Mouse (Mus musculus) left cerebral cortex, adult 11 months (tissue): ENCODE measurements around the gene Asb1.

Experiments
- DNase-seq: peaks from one replicate; pipeline ENCODE4 v3.0.0; 2022; ENCODE audit warnings: low spot score

Asb1 gene

GRCm38 (mm10) chr1:91545226-91545625, 4.9 kb downstream of the Asb1 start:
- no peak for DNase-seq

DNA sequence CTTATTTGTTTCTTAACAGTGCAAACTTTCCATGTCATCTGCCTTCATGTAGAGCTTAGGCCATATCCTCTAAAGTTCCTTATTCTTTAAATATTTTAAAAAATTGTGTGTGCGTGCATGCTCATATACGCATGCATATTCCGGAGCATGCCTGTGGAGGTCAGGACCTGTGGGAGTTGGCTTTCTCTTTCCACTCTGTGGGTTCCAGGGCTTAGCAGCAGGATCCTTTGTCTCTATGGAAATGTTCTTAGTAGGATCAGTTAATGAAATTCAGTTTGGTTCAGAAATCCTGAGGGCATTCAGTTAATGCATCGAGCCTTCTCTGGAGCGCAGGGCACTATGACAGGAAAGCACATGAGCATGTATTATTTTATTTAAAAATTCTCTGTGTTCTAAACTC, 7.2 kb downstream of the Asb1 start:
- no peak for DNase-seq

DNA sequence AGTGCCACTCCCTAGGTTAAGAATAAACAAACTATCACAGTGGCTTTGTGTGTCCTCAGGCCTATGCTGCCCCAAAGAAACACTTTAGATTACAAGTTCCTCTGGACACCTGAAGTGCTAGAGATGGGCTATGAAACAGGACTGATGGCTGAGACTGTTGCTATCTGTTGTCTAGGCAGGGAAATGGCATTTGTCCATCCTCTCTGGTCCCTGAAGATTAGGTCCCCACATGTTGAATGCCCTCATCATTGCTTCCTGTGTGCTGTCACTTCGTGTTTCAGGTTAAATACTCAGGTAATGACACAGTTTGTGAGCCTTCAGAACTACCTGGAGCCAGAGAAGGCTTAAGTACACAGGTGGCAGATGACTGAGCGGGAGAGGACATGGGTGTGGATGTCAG, 8.7 kb downstream of the Asb1 start:
- no peak for DNase-seq

DNA sequence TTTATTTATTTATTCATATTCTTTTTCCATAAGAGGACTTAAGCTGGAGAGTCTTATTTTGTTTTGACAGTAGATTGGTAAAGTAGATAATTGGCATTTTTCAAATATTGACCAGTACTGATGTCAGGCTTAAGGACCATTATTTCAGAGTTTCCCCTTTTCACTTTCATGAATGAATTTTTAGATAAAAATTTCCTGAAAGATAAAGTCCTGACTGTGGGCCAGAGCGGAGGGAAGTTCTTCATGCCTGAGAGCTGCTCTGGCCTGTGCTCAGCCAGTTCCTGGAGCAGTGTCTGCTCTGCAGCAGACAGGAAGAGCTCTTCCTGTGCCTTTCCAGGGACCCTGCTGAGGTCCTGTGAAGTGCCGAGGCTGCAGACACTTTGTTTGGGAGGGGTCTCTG, 16.8 kb downstream of the Asb1 start:
- no peak for DNase-seq

DNA sequence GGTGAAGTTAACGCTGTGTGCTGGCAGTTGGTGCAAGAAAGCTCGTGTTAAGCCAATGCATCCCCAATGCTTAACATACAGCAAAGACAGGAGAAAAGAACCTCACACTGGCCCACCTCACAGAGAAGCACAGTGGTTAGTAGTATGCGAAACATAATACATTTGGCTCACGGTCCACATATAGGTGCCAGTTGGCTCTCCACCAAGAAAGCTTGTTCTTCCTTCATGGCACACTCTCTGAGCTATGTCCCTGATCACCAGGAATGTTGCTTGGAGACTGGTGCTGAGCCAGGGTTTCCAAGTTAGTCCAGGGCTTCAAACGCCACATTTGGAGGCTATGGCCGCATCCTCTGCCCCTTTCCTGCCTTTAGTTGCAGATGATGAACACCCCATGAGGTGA, 20.9 kb downstream of the Asb1 start:
- no peak for DNase-seq

DNA sequence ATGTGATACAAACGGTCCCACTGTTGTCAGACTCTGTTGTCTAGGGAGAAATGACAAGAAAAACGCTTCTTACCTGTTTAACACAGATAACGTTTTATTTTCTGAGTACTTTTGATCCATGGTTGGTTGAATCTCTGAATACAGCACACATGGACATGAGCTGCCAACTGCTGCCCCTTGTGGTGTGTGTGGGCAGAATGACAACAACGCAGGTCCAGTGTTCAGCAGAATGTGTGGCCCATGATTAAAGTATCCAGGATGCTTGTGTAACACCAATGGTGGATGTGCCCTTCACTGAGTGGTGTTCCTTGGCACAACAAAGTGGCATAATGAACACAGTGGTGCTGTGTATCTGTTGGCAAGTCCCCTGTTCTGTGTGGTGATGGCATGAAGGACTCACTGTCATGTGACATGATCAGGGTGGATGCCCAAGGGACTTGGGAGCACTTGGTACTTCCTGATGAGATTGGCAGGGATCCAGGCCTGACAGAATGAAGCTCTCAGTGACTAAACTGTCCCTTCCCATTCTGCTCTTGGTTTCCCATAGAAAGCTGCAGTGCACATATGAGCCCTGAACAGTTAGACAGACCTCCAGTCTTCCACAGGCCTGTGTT, 22.7 kb downstream of the Asb1 start:
- no peak for DNase-seq

DNA sequence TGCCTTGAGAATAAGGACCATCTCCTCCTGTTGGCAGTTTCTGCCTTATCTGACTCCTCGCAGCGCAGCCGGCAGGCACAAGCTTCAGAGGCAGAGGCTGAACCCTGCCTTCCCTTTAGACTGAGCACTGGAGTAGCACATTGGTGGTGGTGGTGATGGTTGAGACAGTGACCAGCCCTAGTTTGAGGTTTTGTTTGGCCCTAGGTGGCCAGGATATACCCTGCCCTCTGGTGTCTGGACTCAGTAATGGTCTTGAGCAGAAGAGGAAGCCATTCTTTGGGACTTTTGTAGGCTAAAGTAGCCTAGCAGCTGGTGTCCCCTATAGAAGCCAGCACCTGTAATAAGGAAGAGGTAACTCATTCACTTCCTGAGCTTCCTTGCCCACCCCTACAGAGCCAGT, 23.7 kb downstream of the Asb1 start:
- no peak for DNase-seq

DNA sequence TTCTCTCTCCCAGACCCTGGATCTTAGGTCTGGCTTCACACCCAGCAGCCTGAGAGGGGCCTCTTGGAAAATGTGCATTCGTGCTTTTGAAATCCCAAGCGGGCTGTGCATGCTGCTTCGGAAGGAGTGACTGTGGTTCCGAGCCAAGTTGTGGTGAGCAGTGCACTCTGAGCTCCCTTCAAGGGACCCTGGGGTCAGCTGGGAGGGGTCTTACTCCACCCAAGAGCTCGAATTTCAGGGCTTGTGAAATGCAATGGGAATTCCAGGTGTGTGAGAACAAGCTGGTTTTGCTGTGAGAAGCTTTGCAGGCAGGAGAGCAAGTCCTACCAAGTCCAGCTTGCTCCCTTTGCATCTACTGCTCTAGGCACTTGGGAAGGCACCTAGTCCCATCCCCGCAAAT, 24.3 kb downstream of the Asb1 start:
- DNase-seq, result no peak

GRCm38 (mm10) chr1:91567269-91567668, 26.9 kb downstream of the Asb1 start:
- DNase-seq, result no peak

GRCm38 (mm10) chr1:91572458-91572857, 32.1 kb downstream of the Asb1 start:
- DNase-seq, result no peak

DNA sequence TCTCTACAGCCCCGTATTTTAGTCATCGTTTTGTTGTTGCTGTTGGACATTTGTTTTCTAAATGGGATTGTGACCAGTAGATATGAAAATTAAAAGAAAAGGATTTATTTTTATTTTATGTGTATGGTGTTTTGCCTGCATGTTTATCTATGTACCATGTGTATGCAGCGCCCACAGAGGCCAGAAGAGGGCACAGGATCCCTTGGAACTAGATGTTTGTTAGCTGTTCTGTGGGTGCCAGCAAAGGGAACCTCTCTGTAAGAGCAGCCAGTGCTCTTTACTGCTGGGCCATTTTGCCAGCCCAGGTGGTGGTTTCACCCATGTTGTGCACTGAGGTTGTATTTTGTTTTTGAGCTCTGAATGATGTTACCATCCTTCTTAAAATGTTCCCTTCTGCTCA, 33.9 kb downstream of the Asb1 start:
- DNase-seq, result peak; percentile 30

GRCm38 (mm10) chr1:91577883-91578517, 37.7 kb downstream of the Asb1 start:
- DNase-seq, result no peak

DNA sequence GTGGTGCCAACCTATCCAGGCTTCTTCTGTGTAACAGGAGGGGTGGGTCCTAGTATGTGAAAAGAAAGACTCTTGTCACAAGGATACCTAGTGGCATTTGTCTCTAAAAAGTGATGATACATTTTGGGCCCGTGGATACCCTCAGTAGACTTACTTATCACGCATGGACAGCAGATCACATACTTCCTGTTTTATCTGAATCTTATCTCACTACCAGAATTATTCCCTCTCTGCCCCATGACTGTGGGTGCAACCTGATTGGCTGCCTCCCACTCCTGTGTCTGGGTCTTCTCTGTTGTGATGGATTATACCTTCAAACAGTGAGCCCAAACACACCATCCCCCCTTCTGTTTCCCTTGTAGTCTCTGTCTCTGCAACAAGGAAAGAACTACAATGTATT, 40.2 kb downstream of the Asb1 start:
- DNase-seq, result no peak

DNA sequence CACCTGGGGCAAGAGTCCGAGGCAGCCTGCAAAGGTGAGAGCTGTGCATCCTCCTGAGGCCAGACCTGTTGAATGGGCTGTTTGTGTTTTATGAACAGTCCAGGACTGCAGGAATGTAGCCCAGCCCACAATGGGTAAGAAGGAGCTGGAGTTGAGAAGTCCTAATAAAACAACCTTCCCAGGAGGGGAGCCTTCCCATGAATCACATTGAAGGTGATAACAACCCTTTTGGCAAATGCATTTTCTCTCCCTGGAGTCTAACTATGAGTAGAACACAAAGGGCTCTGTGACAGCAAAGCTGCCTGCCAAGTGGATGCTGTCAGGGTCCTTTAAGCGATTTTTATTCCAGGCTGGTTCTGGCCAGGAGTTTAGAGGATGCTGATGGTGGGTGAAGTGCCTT, 40.9 kb downstream of the Asb1 start:
- DNase-seq, result no peak

DNA sequence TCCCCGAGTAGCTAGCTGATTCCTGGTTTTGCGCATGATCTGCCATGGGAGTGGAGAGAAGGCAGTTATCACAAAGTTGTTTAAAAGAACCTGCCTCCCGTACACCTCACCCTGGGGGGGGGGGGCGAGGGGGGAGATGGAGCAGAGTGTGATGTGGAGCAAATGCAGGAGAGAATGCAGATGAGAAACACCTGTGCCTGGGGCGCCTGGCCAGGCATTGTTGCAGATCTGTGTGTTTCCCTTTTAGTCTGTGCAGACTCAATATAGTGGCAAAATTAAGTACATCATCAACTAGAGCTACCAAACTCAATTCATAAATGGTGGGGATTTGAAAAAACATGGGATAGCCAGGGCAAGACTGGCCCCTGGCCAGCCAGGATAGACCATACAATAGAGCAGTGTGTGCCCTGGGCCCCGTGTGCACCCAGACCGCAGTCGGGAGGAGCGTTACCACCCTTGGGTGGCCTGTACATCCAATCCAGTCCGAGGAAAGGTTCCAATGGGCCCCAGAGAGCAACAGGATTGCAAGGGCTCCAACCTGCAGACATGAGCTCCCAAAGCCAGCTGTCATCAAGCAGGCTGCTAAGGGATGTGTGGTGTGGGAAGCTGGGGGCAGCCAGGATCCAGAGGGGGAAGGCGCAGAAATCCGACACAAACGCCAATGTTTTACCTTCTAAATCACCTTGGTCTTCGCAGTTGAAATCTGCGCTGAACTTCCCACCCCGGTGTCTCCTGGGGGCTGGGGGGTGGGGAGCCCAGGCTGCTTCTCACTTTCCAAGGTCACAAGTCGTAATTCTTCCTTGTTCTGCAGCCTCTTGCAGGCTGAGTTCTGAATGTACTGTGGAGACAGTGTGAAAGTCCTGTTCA, 44.9 kb downstream of the Asb1 start:
- no peak for DNase-seq

DNA sequence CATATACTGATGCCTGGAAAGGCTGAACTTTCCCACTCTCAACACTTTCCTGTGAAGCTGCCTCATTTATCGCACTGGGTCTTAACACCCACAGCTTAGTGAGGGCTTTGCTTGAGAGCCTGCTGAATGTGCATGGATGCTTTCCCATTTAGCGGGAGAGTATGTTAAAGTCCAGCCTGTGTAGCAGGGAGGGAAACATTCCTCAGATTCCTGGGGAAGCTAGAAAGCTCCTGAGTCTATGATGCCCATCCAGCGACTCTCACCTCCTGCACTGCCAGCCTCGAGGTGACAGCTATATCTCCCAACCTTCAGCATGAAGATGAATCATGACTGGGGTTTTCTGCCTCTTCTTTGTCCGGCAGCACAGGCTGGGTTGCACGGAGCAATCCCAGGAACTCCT, 49.4 kb downstream of the Asb1 start:
- no peak for DNase-seq

DNA sequence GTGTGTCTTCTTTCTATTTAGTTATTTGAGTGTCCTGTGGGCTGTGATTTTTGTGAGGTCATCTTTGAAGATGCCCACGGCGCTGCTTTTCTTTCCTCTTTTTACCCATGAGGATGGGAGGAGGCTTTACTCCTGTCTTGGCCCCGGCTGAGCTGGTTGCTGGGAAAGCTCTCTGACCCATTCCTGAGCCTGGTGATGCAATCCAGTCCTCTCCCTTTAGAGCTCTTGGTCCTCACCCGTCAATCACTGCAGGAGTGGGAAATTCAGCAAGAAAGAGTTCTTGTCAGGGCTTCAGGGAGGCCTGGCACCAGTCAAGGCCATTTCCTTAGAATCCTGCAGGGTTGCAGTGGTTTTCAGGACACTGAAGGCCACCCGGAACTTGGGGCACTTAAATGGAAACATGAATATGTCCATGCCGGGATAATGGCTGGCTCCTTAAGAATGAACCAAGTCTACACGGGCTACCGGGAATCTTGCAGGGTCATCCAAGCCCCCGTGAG, 55.2 kb downstream of the Asb1 start:
- no peak for DNase-seq

DNA sequence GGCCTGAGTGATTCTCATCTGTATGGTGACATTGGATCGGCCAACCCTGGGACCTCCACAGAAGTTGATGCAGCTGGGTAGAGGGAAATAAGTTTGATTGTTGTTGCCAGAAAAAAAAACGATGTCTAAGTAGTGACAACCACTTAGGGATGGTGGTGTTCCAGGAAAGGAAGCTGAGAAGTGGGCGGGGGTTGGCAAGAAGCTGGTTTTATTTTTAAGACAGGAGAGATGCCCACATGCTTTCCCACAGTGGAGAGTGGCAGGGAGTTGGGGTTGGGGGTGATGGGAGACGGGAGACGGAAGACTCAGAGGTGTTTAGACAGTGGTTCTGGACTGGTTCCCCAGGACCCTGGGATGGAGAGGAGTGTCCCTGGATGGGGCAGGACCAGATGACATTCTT, 57.3 kb downstream of the Asb1 start:
- no peak for DNase-seq

DNA sequence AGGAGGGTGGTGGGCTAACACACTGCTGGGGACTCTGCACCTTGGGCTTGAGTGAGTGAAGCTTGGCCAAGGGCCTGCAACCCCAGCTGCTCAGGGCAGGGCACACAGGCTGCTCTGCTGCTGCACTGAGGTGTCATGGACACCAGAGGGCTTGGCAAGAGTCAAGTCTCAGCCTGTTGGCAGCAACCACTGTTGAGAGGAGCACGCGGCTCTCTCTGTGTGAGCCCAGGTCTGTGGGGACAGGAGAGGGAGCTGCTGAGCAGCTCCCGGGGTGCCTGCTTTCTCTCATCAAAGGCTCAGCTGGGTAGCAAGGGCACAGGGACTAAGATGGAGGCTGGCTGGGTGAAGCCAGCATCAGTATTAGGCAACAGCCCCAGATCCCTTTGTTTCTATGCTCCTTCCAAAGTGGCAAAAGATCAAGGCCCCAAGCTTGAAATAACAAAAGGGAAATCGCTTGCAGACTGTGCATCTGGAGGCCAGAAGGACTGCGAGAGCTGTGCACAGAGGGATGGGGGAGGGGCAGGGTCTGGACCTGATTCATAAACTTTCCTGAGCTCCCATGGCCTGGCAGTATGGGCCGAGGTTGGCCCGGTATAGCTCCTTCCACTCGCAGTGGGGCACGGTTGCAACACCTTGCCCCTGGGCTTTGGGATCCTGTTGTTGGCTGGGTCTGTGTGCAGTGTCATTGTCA, 60.5 kb downstream of the Asb1 start:
- peak; percentile 37 for DNase-seq

GRCm38 (mm10) chr1:91601362-91602096, 61.2 kb downstream of the Asb1 start:
- no peak for DNase-seq

GRCm38 (mm10) chr1:91605632-91606031, 65.3 kb downstream of the Asb1 start:
- no peak for DNase-seq

GRCm38 (mm10) chr1:91606701-91607100, 66.4 kb downstream of the Asb1 start:
- DNase-seq, result no peak
